Mouse (Mus musculus) right cerebral cortex, adult 18-20 months (tissue): ENCODE measurements around the gene Akr1b8.
"Not testable (repeated sequence)": the region's sequence is repeated elsewhere in the genome, so short reads cannot be mapped to it uniquely, and the experiment has no call there.

Experiments used
- DNase-seq: peaks from one replicate; pipeline ENCODE4 v3.0.0; 2022; ENCODE audit warnings: mixed read lengths

Akr1b8 gene

GRCm38 (mm10) chr6:34353658-34354353 lies at the start of gene Akr1b8:
Gene Akr1b8, plus strand, starts transcription at chr6:34354119.
- no peak for DNase-seq

GRCm38 (mm10) chr6:34304675-34305241 lies 49.2 kb upstream of the Akr1b8 start:
- no peak for DNase-seq

- DNase-seq: no peak
These were observed 47.1 kb upstream of the Akr1b8 start for GRCm38 (mm10) chr6:34306797-34307196.

DNA sequence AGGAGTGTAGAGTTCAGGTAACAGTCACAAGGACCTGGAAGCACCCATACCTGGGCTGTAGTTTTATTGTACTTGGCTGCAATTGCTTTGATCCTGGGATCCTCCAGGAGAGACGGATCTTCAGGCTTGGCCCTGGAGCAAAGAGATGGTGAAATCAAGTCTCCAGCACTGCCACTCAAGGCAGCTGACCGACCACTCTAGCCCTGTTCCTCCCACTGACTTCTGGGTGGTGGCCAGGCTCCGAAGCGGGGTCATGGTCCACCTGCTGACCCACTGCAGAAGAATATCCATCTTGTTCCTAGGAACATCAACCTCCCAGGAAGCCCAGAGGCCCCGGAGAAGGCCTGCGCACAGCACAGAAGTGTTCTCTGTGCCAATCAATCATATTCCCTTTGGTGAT lies 44.4 kb upstream of the Akr1b8 start:
- DNase-seq: no peak

DNA sequence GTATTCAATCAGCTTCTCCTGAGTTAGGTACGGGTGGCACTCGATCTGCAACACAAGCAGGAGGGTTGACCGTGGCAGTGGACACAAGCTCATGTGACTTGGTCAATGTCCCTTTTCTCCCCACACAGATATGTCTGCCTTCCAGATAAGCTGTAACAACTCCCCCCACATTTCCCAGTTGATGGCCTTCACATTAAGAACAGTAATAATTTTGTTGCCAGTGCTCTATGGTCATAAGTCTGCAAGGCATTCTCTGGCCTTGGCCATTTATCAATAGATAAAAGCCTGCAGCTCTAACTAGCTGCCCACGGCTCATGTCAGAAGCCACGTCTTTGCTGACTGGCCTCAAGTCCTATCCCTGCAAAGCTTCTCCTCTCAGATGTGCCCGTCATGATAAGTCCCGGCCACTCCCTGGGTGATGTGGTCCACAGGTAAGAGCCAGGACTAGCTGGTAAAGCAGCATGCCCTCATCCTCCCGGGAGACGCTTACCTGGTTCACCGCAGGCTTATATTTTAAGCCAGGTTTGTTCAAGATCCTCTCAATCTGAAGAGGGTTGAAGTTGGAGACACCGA lies 43.8 kb upstream of the Akr1b8 start:
- no peak for DNase-seq

GRCm38 (mm10) chr6:34313386-34313785 lies 40.5 kb upstream of the Akr1b8 start:
- DNase-seq: no peak

DNA sequence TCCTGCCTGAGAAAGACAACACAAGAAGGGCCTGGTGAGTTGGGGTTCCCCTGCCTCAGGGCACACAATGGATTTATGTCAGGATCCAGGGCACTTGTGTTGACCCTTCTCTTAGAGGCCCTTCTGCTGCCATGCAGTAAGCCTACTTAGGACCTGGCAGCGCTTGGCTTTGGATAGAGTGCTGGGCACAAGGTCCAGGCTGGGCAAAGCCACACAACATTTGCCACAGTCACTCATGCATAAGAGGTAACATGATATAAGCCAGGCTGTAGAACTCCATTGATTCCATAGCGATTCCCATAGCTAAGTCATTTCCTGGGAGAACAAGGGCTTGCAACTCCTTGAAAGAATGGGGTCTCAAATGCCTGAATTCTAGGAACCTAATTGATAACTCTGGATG lies 40.0 kb upstream of the Akr1b8 start:
- DNase-seq: no peak

DNA sequence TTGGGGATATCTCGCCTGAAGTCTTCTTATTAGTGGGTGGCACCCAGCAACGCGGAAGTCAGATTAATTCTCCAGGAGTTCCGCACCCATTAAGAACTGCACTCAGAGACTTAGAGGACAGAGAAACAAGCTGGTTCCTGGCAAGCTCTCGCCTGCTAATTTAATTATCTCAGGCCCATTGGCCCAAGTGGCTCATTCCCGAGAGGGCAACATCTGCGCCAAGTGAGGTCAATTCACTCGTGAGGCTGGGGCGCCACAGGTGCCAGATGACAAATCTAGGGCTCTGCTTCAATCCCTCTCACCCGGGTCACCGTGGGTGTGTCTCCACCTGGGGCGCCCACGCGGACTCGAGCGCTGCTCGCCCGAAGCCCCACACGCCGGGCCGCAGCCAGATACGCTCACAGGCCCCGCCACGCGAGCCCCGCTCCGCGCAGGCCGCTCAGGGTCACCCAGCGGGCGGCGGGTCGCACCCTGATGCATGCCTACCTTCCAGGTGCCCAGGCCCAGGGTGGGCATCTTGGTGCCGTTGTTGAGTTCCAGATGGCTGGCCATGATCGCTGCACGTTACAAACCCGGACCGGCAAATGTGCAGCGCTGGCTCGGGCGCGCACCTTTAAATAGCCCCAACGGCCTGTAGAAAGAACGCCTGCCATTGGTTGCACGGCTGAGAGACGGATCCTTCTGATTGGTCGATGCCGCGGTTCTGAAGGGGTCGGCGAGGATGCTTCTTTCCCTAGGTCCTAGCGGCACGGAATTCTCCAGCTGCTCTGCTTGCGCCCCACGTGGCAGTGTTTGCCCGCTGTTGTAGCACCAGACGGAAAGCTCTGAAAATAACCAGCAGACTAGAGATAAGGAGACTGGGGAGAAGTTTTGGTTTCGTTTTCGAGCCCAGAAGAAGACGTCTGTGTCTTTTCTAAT lies 36.8 kb upstream of the Akr1b8 start, which contains the start of gene Akr1b3:
Akr1b3 (minus strand) TSS at position 625 of the 918 bp plus-strand sequence.
- DNase-seq: peak; percentile 96

GRCm38 (mm10) chr6:34318172-34318571 lies 35.7 kb upstream of the Akr1b8 start:
- no peak for DNase-seq

DNA sequence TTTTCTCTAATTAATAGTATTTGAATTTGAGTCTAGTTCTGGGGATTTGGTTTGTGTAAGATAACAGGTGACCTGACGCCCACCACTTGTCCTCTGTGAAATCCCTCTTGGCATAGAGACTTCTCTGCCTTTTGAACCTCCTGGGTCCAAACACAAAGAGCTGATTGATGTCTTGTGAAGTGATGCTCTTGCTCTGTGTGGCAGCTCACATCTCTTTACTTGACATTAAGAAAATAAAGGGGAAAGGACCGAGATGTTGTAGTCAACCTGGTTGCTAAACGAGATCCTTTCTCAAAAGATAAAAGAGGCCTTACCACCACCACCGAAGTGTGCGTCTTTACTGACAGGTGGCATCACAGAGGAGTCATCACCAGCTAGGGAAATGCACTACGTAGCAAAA lies 35.3 kb upstream of the Akr1b8 start:
- no peak for DNase-seq

DNA sequence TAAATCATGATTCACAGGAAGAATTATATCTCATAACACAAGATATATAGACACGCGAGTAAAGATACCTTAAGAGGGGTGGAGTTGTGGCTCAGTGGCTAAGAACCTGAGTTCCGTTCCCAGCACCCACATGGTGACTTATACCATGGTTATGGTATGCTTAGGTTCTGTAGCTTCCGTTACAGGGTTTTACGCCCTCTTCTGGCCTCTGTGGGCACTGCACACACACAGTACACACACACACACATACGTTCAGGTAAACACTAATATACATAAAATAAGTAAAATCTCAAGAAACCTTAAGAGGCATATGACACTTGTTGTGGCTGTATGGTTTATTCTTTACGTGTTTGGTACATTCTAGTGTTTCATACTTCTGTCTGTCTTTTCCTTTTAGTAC lies 31.8 kb upstream of the Akr1b8 start:
- no peak for DNase-seq

DNA sequence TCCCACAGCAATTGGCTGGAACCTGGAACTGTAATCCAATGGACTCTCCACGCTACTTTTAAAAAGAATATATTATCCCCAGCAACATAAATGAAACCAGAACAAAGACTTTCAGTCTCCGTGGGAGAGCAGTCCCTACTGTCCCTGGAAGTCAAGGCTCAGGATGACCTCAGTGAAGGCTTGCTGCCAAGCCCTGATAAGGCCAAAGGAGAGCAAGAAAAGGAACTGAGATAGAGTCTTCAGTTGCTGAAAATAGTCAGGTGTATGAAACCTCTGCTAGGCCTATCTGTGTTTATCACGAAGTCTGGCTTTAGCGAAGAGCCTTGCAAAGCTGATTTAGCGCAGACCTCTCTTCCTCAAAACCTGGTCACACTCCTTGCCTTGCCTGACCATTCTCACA lies 22.5 kb upstream of the Akr1b8 start:
- DNase-seq: no peak

- DNase-seq: not testable (repeated sequence)
These were observed 22.1 kb upstream of the Akr1b8 start for GRCm38 (mm10) chr6:34331804-34332203.

DNA sequence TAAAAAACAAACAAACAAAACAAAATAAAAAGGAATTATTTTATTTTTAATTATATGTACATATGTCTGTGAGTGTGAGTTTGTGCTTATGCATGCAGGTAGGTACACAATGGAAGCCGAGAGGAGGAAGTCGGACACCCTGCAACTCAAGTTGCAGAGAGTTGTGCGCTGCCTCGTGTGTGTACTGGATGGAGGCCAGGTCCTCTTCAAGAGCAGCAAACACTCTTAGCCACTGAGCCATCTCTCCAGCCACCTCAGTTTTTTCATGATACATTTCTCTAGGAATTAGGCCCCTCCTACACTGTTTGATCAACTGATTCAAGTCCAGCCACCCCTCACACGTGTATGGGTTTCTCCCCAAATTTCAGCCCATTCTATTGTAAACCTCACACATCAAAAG lies 19.2 kb upstream of the Akr1b8 start:
- no peak for DNase-seq

GRCm38 (mm10) chr6:34337799-34338198 lies 16.1 kb upstream of the Akr1b8 start:
- DNase-seq: no peak

- DNase-seq: no peak
These were observed 11.9 kb upstream of the Akr1b8 start for GRCm38 (mm10) chr6:34341991-34342390.

- no peak for DNase-seq
These were observed 11.4 kb upstream of the Akr1b8 start for GRCm38 (mm10) chr6:34342476-34342875.

DNA sequence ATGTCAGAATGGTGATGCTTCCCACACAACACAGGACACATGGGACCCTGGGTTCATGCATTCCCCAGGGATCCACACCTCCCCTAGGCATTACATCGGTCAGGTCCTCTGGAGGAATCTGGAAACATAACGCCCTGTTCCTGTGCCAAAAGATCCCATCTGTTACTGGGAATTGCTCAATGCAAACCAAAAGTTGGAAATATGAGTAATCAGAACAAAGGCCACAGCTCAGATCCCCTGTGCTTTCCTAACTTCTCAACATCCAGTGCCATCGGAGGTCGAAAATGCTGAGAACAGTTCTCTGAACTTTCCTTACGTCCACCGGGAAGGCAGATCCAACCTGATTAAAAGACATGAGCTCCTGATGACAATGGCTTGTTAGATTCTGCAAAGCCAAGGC lies 10.5 kb upstream of the Akr1b8 start:
- DNase-seq: no peak

- no peak for DNase-seq
These were observed 9.6 kb upstream of the Akr1b8 start for GRCm38 (mm10) chr6:34344135-34344850.

GRCm38 (mm10) chr6:34344935-34345334 lies 9.0 kb upstream of the Akr1b8 start:
- DNase-seq: no peak

- DNase-seq: peak; percentile 76
These were observed 7.6 kb upstream of the Akr1b8 start for GRCm38 (mm10) chr6:34346096-34346898.
